Mouse (Mus musculus) left cerebral cortex, adult 2 months (tissue): Measurements from ENCODE around the gene Zfp827. TPM values are rescaled to one million over a fixed set of nuclear protein-coding genes. Genes with fewer than 3 reads are reported as not detected.

Experiments used
- DNase-seq, 2 experiments: peaks; one replicate each; pipeline ENCODE4 v3.0.0; 2021 to 2022; ENCODE audit warnings: low spot score in 2 of 2, mixed read lengths in 1 of 2; ENCODE audit errors: extremely low spot score in 1 of 2
- H3K27ac ChIP-seq: fragments of 200-600 bp; 2 replicates; pipeline ENCODE4 v1.8.1; 2022
- H3K4me3 ChIP-seq: fragments of 200-600 bp; 2 replicates; pipeline ENCODE4 v1.8.1; 2022
- CTCF ChIP-seq: fragments of 200-600 bp; IDR thresholded peaks from 2 replicates; pipeline ENCODE4 v1.8.1; 2022; ENCODE audit warnings: antibody characterized with exemption, mild to moderate bottlenecking, moderate library complexity
- intact Hi-C: fragments of 180-260 bp; cut with DNase I; formaldehyde crosslinking; loops from one replicate; pipeline ENCODE4 v1.15.1; 2025
- total RNA-seq, 2 experiments: library from RNA; stranded (reverse); gene quantifications; 2 replicates each; pipeline ENCODE4 v1.2.3; 2021

Gene Zfp827
- total RNA-seq, 2 experiments from 2014 or later, result 43.3 to 44.1 TPM

DNA sequence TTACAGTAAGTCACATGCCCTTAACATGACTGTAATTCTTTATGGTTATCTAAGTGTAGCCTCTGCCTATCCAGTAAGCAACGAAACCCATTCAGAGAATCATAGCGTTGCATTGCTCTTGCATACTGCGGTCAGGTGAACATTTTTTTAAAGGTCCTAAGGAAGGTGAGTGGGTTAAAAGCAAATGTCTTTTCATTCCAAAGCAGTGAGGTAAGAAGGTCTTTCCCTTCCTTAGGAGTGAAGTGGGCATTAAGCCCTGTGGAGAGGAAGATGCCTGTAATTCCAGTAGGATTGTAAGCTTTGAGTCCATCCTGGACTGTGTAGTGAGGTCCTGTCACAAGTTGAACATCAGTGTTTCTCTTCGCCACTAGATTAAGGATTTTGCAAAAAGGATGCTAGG, 66.2 kb downstream of the Zfp827 start:
- intact Hi-C loops, result no loop called here
- TF ChIP-seq CTCF, result no peak
- no peak for DNase-seq
- Histone ChIP-seq H3K27ac (no peak overlapping the region; the same call in 1 of the 2 replicates), H3K4me3 (no peak overlapping the region)

DNA sequence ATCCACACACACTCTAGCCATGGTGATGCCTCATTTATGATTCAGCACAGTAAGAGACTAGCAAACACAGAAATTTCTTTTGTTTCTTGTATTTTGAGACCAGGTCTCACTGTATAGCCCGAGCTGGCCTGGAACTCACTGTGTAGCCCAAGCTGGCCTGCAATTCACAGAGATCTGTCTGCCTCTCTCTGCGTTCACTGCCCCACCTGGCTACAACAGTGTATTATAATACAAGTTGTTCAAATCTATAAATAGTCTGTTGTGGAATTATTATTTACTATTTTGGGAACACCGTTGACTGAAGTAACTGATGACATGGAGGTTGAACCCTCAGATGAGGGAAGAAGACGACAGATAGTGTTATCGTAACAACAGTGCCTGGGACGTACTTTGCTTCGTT, 66.9 kb downstream of the Zfp827 start:
- no peak for DNase-seq
- intact Hi-C loops, result no loop called here
- H3K4me3 ChIP-seq, result no peak overlapping the region
- TF ChIP-seq CTCF, result no peak
- no peak overlapping the region for H3K27ac ChIP-seq

DNA sequence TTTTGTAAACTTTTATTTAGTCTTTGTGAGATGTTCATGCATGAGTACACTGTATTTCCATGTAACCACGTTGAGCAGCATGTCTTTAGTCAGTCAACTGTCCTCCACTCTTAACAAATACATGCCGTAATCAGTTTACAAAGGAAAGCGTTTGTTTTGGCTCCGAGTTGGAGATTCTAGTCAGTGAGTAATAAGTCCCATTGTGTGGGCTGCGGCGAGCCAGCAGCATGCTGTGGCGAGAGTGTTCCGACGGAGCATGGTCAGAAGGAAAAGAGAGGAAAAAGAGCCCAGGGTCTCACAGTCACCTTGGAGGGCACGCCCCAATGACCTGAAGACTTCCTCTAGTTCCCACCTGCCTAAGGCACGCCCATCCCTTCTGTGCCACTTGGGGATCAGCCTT, 68.7 kb downstream of the Zfp827 start:
- no peak for TF ChIP-seq CTCF
- intact Hi-C loops, result no loop called here
- no peak for DNase-seq
- H3K4me3 ChIP-seq, result no peak overlapping the region
- H3K27ac ChIP-seq, result no peak overlapping the region

DNA sequence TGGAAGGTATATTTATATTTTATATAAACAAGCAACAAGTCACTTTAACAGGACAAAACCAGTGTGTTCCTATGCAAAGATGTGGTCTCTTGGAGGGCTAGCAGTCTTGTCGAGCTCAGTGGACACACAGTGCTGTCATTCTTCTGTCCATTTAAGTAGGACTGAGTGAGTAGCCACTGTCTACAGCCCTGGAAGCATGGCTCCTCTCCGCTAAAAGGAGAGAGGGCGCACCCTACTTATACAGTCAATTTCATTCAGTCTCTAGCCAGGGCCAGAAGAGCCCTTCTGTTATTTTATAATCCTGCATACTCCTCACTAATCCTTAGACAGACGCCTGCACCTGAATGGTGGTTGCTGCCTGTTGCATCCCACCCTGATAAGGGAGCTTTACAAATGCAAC, 74.5 kb downstream of the Zfp827 start:
- TF ChIP-seq CTCF, result no peak
- no peak overlapping the region for H3K4me3 ChIP-seq
- H3K27ac ChIP-seq, result no peak overlapping the region
- DNase-seq, result no peak
- intact Hi-C loops, result no loop called here

DNA sequence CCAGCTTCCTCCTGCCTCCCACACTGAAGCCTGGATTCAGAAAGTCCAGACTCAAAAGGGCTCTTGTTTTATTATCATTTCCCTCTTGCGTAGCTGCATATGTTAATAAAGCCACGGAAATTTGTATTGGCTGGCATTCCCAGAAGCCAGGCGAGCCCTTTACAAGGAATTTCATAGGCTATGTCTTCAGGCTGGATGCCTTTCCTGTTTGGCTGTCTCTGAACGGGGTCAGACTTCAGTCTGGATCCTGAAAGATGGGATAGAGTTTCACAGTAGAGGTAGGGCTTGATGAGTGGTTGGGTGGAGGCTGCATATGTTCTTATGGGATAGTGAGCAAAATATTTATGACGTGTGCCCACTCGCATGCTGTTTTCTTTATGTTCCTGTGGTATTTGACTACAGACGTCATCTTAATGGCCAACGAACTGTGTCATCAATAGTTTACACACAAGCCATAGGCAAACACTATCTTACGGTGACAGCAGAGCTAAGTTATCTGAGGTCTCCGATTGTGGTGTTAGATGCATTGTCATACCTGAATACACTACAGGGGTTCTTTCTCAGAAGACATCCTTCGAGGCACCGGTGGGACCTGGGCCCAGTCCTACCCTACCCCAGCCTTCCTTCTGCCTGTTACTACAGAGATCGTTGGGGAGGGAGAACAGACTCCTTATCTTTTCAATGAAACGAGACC, 75.1 kb downstream of the Zfp827 start:
- Histone ChIP-seq H3K4me3 (no peak overlapping the region), H3K27ac (no peak overlapping the region)
- DNase-seq, result no peak
- no peak for TF ChIP-seq CTCF
- intact Hi-C loops, result no loop called here

DNA sequence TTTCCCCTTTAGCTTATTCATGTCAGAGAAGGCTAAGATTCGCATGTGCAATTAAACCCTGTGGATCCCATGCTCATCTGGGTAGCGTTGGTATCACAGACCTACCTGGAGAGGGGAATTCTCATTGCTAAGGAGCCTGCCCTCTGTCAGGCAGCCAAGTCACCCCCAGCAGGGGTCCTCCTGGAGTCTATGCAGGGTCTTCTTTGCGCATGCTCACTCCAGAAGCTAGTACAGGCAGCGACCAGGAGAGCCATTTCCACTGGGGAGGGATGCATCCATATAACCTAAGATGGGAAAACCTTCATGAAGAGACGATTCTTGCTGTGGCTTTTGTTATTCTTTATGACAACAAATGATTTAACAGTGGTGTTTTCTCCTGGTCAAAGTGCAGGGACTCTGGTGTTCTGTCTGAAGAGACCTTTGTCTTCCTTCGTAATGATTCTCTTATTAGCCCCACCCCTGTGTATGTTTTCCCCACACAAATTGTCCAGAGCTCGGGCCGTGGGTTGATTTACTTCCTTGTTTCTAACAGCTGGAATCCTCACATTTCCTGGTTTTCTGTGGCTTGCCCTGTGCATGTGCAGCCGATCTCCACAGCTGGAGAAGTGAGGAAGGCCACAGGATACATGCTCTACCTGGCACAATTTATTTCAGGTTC, 75.8 kb downstream of the Zfp827 start:
- DNase-seq, result no peak
- intact Hi-C loops, result no loop called here
- Histone ChIP-seq H3K4me3 (no peak overlapping the region), H3K27ac (no peak overlapping the region)
- no peak for TF ChIP-seq CTCF

DNA sequence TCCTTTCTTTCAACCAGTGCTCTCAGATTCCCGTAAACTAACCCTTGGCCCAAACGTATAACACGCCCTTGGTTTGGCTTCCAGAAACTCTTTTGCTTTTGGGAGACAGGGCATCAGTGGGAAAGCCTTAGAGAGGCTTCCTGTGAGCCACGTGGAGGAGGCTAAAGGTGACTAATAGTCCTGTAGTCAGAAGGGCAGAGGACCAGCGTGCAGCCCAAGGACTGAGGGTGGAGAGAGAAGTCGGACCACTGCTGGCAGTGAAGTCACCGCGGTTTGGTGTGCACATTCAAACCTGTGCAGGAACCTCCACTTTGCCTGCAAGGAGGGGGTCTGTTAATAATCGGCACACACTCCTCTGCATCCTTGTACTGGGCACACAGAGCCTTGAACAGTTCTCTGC, 76.4 kb downstream of the Zfp827 start:
- TF ChIP-seq CTCF, result no peak
- no peak for DNase-seq
- Histone ChIP-seq H3K4me3 (no peak overlapping the region), H3K27ac (no peak overlapping the region)
- intact Hi-C loops, result no loop called here

DNA sequence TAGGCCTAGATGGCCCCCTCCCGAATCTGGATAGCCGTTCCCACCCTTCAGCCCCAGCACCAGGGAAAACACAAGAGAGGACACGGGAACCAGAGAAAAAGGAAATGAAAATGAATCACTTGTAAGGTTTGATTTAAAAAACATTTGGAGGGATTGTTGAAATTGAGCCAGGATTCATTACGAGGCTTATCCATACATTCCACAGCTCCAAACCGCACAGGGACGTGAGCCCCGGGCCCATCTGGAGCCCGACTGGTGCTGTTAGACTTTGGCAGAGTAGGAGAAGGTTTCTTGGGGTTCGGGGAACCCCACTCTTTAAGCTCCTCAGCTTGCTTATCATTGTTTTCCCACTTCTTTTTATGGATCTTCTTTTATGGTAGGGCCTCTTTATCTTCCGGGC, 76.9 kb downstream of the Zfp827 start:
- intact Hi-C loops, result no loop called here
- TF ChIP-seq CTCF, result no peak
- Histone ChIP-seq H3K4me3 (no peak overlapping the region), H3K27ac (no peak overlapping the region)
- no peak for DNase-seq

DNA sequence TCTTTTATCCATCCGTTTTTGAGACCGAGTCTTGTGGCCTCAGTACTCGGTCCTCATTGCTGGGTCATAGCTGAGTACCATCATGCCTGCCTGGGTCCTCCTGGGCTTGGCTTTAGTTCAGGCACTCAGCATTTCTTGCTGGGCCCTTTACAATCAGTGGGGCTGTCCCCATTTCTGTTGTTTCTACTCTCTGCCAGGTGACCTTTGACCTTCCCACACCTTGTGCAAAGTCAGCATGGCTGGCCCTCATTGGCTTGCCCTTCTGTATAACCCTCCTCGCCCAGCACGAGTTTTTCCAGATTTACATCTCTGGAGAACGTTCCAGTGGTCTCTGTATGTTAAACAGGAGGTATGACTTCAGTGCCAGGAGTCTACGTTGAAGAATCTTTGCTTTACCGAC, 83.2 kb downstream of the Zfp827 start:
- H3K27ac ChIP-seq, result no peak overlapping the region
- intact Hi-C loops, result no loop called here
- no peak overlapping the region for H3K4me3 ChIP-seq
- DNase-seq, result no peak
- no peak for TF ChIP-seq CTCF

DNA sequence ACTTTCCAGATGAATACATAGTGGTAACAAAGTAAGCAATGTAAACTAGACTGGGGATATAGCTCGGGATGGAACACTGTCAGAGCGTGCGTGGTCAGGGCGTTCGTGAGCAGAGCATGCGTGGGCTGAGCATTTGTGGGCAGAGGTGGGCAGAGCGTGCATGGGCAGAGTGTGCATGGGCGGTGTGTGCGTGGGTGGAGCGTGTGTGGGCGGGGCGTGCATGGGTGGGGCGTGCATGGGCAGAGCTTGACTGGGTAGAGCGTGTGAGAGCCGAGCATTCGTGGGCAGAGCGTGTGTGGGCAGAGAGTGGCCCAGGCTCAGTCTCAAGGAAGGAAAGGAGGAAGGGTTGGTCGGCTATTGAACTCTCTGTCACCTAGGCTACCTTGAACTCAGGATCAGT, 84.2 kb downstream of the Zfp827 start:
- intact Hi-C loops, result no loop called here
- no peak overlapping the region for H3K27ac ChIP-seq
- no peak for DNase-seq
- no peak for TF ChIP-seq CTCF
- no peak overlapping the region for H3K4me3 ChIP-seq

DNA sequence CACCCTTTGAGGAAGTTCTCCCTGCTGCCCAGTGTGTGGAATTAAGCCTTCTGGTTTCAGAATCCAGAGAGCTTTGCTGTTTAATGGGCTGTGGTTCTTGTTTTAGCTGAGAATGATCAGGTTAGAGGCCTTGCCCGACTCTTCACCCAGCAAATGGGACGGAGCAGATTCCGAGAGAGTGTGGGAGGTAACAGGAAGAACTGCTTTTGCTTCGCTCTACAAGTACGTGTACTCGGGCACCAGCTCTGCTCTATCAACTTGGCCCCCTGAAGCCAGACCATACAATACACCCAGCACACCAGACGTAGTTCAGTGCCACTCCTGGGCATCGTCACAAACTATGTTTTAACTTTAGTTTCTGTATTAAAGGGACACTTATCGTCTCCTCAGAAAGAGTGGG, 85.3 kb downstream of the Zfp827 start:
- DNase-seq, result no peak
- Histone ChIP-seq H3K4me3 (no peak overlapping the region), H3K27ac (no peak overlapping the region)
- no peak for TF ChIP-seq CTCF
- intact Hi-C loops, result no loop called here

DNA sequence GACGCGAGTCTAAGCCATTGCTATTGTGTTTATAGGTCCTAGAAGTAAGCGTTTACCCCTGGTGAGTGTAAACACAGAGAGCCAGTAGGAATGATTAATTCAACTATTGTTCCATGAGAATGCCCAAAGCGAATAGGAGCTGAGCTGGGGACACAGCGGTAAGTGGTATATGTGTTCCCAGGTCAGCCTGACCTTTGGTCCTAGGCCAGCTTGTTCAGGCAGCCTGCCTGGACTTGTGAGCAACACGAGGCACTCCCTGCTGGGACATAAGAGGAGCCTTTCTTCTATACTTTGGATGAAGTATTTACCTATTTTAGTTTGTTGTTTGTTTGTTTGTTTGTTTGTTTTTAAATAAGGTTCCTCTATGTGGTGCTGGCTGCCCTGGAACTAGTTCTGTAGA, 86.3 kb downstream of the Zfp827 start:
- no peak for TF ChIP-seq CTCF
- Histone ChIP-seq H3K4me3 (no peak overlapping the region), H3K27ac (no peak overlapping the region)
- DNase-seq, result no peak
- intact Hi-C loops, result no loop called here

DNA sequence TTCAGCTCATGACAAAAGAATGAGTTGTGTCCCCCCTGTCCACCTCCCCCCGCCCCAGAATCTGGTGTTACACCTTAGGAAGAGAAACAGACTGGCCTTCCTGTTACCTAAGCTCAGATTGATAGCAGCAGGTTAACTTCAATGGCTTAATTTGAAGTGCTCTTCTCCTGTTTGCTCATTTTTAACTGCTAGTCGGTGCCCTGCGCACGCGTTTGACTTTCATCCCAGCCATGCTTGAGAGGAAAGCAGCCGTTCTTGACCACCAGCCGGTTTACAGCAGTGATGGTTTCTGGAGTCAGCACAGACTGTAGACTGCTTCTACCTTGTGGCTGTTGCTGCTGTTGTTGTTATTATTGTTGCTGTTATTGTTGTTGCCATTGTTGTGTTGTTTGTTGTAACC, 88.2 kb downstream of the Zfp827 start:
- intact Hi-C loops, result no loop called here
- TF ChIP-seq CTCF, result no peak
- DNase-seq, result no peak

More for the DNA sequence above, 88.2 kb downstream of the Zfp827 start:
- Histone ChIP-seq H3K27ac (no peak overlapping the region), H3K4me3 (no peak overlapping the region)
